Mouse (Mus musculus) layer of hippocampus, adult 11-12 months (tissue): ENCODE results near the gene Sult4a1.
"Not testable (repeated sequence)": the region's sequence is repeated elsewhere in the genome, so short reads cannot be mapped to it uniquely, and the experiment has no call there.

Experiments used
- DNase-seq: peaks from one replicate; pipeline ENCODE4 v3.0.0; 2022; ENCODE audit warnings: low spot score

Gene Sult4a1

DNA sequence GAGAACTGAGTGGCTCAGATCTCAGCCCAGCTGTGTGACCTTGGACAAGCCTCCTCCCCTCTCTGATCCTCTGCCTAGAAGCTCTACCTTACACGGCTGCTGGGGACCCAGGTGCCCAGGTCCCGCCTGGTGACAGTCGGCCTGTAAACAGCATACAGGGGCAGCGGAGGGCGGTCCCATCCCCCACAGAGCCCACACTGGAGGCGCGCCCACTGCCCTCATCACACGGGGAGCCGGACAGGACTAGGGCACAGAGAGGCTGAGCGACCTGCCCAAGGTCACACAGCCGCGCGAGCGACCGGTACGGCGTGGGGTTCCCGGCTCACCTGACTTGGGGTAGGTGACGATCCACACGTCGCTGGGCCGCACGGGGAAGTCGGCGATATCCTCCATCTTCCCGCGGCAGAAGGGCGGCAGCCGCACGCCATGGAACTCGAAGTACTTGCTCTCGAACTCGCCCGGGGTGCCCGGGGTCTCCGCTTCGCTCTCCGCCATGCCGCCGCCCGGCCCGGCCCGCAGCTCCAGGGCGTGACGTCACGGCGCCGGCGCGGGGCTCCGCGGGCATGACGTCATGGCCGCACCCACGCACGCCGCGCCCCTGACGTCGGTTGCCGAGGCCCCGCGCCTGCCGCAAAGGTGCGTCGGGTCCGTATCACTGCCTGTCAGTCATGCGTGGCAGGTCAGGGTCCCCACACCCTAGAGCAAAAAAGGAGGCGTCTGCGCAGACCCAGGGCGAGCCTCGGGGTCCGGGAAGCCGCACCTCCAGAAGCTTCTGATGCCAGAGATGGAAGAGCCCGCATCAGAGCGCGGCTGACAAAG is at the start of gene Sult4a1:
Sult4a1 (minus strand) TSS at position 650 of the 819 bp plus-strand sequence.
- peak; percentile 53 for DNase-seq

DNA sequence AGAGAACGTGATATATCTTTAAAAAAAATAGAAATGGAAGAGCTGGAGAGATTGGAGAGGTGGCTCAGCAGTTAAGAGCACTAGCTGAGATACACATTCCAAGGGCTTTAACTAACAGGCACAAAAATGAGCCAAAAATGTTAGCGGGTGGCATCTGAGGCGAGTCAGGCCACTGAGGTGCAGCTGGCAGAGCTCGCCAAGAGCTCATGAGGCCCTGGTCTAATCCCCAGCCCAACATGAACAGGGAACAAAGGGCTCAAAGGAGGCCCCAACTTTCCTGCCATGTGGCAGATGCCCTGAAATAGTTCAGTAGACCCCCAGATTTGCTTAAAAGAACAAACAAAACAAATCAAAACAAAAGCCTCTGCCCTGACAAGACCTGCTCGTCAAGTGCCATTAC is 35.4 kb upstream of the Sult4a1 start:
- no peak for DNase-seq

DNA sequence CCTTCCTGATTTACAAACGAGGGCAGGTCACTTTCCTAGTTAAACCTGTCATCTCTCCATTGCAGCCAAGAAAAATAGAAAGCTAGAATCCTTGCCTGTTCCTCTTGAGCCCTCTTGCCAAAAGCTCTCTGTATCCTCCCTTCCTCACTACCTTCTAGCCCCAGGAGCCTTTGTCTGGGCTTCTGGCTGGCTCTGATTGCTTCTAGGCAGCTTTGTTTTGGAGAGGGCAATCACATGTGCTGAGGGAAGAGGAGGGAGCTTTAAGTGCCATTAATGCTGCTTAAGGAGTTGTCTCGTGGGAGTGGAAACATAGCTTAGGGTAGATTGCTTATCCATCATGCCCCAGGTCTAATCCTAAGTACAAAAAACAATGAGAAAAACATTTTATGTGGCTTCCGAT is 34.6 kb upstream of the Sult4a1 start:
- DNase-seq: no peak

DNA sequence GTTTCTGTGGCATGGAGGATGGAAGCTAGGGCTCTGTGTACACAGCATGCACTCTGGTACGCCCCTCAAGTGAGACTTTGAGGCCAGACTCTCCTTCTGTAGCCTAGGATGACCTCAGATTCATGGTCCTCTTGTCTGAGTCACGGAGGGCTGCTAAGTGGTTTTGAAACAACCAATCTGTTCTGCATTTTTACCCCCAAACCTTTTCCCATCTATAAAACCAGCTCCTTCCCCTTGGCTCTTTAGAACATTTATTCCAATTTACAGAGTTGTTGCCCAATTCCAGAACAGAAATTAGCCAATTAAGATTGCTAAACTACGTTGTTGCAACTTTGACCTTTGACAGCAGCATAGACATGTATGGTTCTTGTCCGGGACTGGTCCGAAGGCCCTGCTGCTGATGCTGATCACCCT is 34.0 kb upstream of the Sult4a1 start:
- no peak for DNase-seq

DNA sequence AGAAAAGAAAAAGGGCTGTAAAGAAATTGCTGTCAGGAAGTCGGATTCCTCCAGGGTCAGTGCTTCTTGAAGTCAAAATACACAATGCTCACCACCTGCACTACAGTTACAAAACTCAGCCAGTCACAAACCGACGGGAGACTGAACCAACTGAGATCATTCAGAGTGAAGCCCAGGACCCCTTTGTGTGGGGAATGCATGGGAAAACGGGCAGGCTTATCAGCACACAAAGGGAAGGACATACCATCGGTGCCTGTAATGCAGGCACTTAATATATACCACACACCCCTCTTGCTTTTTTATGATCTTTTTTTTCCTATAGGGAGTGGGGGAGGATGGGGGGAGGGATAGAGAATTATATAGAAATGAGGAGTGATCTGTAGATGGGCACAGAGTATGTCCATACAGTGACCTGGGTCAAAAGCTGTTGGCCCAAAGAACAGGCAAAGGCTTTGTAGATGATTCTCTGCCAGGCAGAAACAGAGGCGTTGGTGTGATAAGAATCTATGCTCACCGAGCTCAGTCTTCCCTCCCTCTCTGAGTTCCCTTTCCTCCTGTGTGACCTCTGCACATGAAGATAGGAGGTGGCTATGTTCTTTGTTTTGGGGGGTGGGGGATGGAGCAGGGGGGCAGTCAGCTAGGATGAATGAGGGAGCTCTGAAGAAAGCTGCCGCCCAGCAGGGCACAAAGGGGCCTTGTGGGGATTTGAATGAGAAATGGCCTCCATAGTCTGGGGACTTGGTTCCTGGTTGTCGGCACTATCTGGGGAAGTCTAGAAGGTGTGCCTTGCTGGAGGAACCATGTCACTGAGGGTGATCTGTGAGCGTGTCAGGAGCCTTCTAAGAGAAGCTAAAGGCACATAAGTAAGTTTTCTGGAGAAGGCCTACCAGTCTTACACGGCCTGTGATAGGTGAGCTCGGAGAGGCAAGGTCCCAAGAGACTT is 31.2 kb upstream of the Sult4a1 start:
- no peak for DNase-seq

DNA sequence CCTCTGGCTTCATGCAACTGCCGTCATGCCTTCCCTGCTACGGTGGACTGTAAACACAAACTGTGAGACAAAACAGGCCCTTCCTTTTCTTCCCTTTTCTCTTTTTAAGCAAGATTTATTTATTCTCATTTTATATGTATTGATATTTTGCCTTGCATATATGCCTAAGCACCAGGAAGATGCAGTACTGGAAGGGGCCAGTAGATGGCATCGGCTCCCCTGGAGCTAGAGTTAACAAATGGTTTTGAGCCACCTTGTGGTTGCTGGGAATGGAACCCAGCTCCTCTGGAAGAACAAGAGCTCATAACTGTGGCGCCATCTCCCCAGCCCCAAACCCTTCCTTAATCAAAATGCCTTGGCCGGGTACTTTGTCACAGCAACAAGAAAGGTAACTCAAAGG is 29.9 kb upstream of the Sult4a1 start:
- DNase-seq: no peak

DNA sequence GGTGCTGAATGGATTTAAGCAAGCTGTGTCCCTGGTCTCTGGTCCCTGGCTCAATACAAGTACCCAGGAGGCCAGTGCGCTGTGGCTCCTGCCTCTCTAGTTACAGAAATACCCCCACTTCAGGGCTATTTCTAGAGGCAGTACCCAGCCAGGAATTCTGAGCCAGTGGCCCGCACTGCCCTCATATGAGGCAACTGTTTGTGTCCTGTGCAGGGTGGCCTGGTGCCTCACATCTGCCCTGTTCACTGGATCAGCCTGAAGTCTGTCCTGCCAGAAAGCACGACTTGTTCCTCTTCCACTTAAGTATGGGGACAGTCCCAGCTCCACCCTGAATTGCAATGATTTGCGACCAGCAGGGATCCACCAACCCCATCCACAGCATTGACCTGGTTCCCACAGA is 27.9 kb upstream of the Sult4a1 start:
- DNase-seq: no peak

DNA sequence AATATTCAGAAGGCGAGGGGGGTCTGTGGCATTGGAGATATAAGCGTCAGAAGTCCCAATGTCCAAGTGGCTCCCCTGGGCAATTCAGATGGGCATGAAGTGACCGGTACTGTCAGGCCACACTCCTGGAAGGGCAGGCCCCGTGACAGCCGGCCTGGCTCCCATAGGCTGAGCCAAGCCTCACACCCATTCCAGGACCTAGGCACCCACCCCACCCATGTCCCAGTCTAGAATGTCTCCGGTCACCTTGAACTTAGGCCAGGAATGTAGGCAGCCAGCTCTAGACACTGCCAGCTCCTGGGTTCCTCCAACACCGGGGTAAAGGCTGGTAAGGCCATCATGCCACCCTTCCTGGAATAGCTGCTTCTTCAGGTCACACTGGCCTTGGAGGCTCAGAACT is 26.4 kb upstream of the Sult4a1 start:
- no peak for DNase-seq

DNA sequence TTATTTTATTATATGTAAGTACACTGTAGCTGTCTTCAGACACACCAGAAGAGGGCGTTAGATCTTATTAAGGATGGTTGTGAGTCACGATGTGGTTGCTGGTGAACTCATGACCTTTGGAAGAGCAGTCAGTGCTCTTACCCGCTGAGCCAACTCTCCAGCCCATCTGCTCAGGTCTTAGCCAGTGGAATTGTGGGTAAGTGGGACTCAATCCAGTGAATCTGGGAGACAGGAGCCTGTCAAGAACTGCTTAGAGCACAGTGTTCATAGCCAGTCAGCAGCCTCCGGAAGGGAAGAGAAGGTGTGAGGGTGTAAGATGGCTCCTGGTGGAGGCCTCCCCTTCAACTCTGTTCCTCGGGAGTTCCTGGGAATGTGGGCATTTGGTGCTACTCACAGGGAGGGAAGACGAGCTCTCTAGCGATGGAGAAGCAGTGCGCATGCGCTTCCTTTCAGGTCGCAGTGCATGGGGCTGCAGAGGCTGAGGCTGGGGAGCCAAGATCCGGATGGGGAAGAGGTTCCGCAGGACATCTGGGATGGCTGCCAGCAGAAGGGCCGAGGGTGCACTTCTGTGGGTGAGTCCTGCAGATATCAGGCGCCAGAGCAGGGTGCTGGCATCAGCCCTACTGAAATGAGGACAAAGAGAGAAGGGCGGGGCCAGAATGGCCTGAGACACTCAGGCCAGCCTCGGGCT is 25.7 kb upstream of the Sult4a1 start:
- no peak for DNase-seq

DNA sequence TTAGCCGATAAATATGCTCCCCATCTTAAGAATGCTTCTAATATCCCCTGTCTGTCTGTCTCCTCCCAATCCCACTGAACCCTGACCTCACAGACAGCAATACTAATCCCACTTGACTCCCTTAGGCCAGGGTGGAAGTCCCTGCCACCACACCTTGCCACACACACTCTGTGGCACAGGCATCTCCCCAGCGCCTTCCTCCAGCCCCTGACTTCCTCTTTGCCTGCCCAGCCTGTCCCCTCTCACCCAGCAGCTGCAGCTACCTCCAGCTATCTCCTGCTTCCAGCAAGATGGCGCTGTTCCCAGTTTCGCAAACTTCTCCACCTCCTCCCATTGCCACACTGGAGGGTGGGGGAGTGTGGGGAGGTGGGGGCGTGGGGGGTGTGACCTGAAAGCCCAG is 21.3 kb upstream of the Sult4a1 start:
- no peak for DNase-seq

DNA sequence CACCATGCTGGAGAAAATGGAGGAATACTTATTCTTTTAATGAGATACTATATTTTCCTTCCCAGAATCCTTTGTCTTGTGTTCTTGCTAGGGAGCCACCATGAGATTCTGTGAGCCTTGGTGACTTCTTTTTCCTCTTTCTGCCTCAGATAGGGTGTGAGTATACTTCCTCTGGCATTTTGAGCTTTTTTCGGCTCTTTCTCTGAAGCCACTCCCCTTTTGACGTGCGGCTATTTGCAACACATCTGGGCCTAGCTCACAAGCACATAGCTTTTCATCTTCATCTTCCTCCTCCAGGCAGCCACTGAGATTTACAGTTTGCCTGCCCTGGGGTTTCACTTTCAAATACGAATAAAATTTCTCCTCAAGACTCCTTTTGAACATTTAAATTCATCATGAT is 20.9 kb upstream of the Sult4a1 start:
- no peak for DNase-seq

DNA sequence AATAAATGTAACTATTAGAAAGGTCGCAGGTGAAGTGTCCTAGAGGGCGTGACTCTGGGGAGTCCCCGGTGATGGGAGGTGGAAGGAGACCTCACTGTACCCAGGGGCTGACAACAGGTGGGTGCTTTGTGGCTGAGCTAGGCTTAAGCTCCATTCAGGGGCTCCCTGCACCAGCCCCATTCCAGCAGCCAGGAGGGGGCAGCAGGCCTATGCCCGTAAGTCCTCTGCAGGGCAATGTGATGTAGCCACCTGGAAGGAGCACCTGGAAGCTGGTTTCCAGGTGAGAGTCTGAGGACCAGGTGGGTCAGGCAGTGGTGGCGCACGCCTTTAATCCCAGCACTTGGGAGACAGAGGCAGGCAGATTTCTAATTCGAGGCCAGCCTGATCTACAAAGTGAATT is 18.5 kb upstream of the Sult4a1 start:
- no peak for DNase-seq

DNA sequence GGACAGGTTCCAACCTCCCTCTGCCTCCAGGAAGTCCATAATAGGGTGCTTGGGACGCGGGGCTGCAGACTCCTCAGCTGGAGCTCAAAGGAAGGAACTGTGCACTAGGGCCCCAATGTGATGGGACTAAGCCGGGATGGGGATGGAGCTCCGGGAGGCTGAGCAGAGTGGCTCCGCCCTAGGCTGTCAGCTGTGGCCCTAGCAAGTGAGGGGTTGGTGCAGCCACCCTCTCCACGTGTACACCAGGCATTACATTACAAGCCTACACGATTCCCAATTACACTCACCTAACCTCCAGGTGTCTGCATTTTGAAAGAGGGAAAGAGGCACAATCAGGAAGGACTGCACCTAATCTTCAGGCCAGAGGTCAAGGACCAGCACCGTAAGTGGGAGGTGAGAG is 17.5 kb upstream of the Sult4a1 start, which contains the start of gene Pnpla5:
Pnpla5 (minus strand) TSS at position 101 of the 400 bp plus-strand sequence.
- DNase-seq: no peak

DNA sequence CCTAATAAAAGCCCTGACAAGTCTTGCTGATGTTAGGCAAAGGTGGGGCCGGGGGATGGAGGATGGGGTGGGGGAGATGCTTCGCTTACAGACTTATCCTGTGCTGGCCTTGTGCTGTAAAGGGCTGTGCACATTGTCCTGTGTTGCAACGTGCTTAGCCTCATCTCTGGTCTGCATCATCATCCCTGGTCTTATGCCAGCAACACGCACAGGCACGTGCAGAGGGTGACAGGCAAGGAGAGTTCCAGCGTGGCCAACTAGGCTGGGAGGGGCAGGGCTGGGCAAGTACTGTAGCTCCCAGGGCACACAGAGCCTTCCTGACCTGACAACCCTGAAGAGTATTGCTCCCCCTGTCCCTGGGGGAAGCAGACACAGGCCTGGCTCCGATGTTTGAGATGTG is 15.5 kb upstream of the Sult4a1 start:
- DNase-seq: no peak

DNA sequence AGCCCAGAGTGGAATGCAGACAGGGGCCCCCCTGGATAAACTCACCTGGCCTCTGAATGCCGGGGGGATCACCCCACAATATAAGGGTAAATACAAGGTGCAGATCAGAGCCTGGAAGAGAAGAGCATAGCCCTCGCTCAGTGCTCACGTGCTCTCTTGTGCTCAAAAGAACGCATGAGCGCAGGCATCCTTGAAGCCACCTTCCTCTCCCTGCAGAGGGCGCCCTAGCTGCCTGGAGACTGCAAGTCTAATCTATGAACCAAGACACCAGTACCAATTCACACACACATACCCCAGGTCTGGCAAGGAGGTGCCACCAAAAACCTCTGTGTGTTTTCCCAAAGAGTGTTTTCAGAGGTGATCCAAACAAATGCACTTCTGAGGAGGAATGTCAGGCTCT is 15.1 kb upstream of the Sult4a1 start:
- DNase-seq: peak; percentile 36

DNA sequence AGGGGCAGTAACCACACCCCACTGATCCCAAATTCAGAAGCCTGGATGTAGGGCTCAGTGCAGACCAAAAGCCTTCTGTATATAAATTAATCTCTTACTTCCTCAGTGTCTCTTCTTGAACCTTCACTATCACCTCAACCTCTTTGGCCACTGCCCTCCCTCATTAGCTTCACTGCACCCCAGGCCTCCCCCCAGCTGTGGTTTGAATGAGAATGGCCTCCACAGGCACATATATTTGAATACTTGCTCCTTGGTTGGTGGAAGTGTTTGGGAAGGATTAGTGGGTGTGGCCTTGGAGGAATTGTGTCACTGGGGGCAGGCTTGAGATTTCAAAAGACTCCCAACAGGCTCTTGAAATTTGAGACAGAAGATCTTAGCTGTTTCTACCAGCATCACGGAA is 10.9 kb upstream of the Sult4a1 start:
- DNase-seq: no peak

DNA sequence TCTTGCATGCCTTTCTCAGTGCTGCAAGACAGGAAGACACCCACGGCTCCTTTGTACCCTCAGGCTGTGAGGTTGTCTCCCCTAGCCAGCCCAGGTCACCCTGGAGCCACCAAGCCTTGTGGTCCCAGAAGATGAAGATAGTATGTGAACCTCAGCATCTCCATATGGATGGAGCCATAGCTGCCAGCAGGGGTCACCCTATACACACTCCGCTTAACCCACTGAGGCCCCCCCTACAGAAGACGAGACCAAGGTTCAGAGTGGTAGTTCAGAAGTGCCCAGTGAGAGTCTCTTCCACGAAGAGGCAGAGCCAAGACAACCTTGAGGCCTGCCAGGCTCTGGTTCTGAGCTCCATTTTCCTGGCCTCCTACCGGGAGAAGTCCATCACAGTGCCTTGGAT is 10.2 kb upstream of the Sult4a1 start:
- peak; percentile 21 for DNase-seq

DNA sequence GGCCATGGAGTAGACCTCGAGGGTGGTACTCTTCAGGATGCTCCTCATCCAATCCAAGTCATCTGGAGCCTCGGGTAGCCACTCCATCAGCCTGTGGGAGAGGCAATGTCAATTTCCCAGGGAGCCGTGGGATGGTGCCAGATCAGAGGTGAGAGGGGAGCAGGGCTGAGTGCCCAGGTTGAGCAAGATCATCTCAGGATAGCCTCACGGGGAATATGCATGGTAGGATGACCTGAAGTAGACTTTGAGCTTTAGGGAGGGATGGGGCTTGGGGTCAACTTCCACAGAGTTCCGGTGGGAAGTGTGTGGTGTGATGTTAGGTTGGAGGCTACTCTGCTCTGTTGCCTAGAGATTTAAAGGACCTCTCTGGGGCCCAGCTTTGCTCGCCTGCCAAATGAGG is 8.3 kb upstream of the Sult4a1 start:
- DNase-seq: no peak

DNA sequence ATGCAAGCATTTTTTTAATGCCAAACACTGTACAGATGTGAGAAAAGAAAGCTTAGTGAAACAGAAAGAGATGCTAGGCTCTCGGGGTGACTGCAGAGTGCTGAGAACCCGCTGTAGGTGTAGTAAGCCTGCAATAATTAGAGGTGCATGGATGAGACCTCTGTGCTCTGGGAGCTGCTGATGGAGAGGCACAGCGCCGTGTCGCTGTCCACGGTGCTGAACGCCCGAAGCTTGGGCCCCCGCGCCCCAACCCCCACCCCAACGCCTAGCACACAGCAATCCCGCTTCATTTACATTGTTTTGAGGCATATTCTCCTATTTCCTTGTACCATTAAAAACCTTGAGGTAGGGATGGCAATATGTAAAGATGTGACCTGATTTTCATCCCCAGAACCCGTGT is 3.3 kb upstream of the Sult4a1 start:
- no peak for DNase-seq

DNA sequence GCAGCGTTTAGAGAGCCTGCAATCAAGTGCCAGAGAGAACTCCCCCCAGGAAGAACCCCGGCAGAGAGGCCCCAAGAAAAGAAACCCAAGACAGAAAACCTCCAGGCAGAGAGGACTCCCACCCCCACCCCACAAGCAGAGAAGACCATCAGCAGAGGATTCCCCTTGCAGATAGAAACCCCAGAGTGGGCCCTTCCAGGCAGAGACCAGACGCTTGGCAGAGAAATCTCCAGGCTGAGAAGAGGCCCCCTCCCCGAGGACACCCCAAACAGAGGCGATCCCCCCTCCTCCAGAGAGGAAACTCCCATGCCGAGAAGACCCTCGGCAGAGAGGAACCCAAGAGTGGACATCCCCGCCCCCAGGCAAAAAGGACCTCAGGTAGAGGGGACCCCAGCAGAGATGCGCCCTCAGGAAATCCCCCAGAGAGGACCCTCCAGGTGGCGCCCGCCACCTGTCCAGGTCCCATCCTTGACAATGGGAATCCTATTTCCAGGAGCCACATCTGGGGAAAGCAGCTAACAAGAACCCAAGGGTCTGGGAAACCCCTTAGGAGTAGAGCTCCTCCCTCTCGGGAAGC is 458 bp upstream of the Sult4a1 start:
- DNase-seq: no peak

DNA sequence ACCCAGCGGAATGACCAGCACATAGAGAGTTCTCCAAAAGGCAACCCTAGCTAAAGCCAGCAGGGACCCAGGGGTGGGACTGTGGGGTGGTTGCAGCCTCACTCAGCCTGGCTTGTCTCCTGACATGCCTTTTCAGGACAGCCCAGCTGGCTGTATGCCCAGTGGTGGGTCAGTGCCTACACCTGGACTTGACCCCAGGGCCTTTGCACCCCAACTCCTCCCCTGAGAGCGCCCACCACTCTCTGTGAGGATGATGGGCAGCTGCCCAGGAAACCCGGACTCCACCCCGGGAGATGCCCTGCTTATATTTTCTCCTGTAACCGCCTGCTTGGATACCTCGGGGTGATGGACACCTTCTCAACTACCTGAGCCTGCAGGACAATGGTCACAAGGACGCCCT is 928 bp downstream of the Sult4a1 start:
- no peak for DNase-seq

DNA sequence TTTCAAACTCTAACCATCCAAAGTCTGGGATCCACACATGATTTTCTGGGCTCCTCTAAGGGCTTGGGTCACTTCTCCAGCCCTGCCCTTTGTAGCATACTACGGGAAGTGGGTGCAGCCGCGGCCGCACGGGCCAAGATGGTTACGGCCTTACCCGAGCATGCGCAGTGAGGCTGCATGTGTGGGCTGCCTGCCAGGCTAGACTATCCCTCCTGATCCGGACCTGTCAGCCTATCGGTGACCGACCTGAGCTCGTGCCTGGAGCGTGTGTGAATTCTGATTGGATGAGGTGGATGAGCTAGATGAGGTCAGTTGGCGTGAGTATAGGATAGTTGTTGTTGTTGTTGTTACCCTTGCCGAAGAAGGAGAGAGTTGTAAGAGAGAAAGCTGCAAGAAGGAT is 8.0 kb downstream of the Sult4a1 start:
- not testable (repeated sequence) for DNase-seq
